Mouse (Mus musculus) kidney, adult 2 months (tissue): ENCODE measurements around the gene Lcn5.

Source experiments
- CTCF ChIP-seq: fragments of 200-500 bp; conservative IDR thresholded peaks from 2 replicates; pipeline ENCODE4 v1.5.1; 2011; ENCODE audit warnings: low read depth, mild to moderate bottlenecking, control low read depth, low read length, moderate library complexity, mixed read lengths; ENCODE audit not compliant: insufficient read depth, insufficient read length
- POLR2A ChIP-seq: fragments of 200-500 bp; IDR thresholded peaks from one replicate; pipeline ENCODE4 v1.6.1; 2011; ENCODE audit warnings: low read depth, low read length, control low read depth

DNA sequence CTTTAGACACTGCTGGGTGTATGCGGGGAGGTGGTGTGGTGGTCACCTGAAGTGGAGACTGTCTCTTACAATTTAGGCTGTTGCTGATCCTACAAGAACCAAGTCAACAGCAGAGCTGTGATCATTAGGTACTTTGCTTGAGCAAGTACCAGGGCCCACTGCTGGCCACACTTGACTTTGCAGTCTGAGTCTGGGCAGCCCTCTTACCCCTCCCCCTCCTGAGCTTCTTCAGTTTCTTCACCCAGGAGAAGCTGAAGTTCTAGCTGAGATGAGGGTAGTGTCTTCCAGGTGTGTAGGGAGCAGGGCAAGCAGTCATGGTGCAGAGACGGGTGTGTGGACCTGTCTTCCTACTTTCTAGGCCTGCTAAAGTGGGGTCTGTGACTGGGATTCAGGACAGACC is 50.4 kb downstream of the Lcn5 start:
- TF ChIP-seq CTCF = no peak; the same call in 1 of the 2 replicates
- TF ChIP-seq POLR2A = no peak
